9 mouse cellular contexts compared by ENCODE assay signal in genomic region chr2:166632571-166633361, GRCm38 (mm10).
A peak's percentile ranks its signal among the peaks of the same experiment; 100 is the strongest.
DNase-seq lines count a peak whose midpoint lies in the region.
"Had no signal": no experiment of that assay in that cellular context is flagged by ENCODE, and none has a peak within 500 bp of the region (broad histone marks: within the 10 kb centered on the region; RNA-seq: fewer than 3 reads in every experiment).

No protein-coding gene starts in this region.

- intact Hi-C loops in gastrocnemius, postnatal 14 days (cut with DNase I; ENCODE audit: low total_unique reads), result no loop called here
- intact Hi-C loops in gastrocnemius, postnatal 36 days (cut with DNase I), result no loop called here

- peak; percentile 49 for DNase-seq in gastrocnemius, postnatal 14 days
- no peak for DNase-seq in gastrocnemius, postnatal 36 days
- DNase-seq in testis, postnatal 14 days (ENCODE audit: low spot score), result peak; percentile 49
- DNase-seq in testis, postnatal 10 days (ENCODE audit: low spot score), result no peak
- peak; percentile 86 for DNase-seq in cerebellum, postnatal 14 days
- peak; percentile 78 for DNase-seq in skeletal muscle tissue, adult 2 months (ENCODE audit: low read depth, low spot score)
- no peak for DNase-seq in adrenal gland, adult 18-20 months (ENCODE audit: low spot score in 2 of 2)
- no peak for DNase-seq in spleen, postnatal 4 days (ENCODE audit: low spot score in 2 of 2)
- DNase-seq: adrenal gland, adult 8-10 months had no signal

Comparison
In these comparisons a context has a peak if more than half of its experiments do, and no peak if none do; other contexts are left out.
1. DNase-seq: peak in gastrocnemius, postnatal 14 days (single experiment), testis, postnatal 14 days (single experiment), cerebellum, postnatal 14 days (2 of 2) and skeletal muscle tissue, adult 2 months (single experiment); none in gastrocnemius, postnatal 36 days (0 of 2), testis, postnatal 10 days (single experiment), adrenal gland, adult 18-20 months (0 of 2) and spleen, postnatal 4 days (0 of 2).